Mouse (Mus musculus) lung, postnatal 0 days (tissue): ENCODE results near the gene Shc1. TPM values are rescaled to one million over a fixed set of nuclear protein-coding genes. Genes with fewer than 3 reads are reported as not detected.

Source experiments
- ATAC-seq: fragments of 200-750 bp; cut with Nextera tagmentation; 2 replicates; pipeline ENCODE4 v1.8.0; 2017; ENCODE audit warnings: moderate library complexity
- DNase-seq: peaks from one replicate; pipeline ENCODE4 v3.0.0-alpha.2; 2016; ENCODE audit warnings: low spot score
- H3K27ac ChIP-seq: fragments of 300-500 bp; sonication (generic); 2 replicates; pipeline ENCODE4 v1.5.1; 2014; ENCODE audit warnings: antibody characterized with exemption, mild to moderate bottlenecking, low read length, mixed read lengths
- H3K27me3 ChIP-seq: fragments of 300-500 bp; sonication (generic); replicated peaks from 2 replicates; pipeline ENCODE4 v1.6.1; 2014; ENCODE audit warnings: low read length, mixed read lengths; ENCODE audit not compliant: insufficient read depth
- H3K36me3 ChIP-seq: fragments of 300-500 bp; sonication (generic); 2 replicates; pipeline ENCODE4 v1.6.1; 2014; ENCODE audit warnings: low read length, mixed read lengths; ENCODE audit not compliant: insufficient read depth
- H3K4me1 ChIP-seq: fragments of 300-500 bp; sonication (generic); 2 replicates; pipeline ENCODE4 v1.6.1; 2014; ENCODE audit warnings: antibody characterized with exemption, low read depth, low read length, mixed read lengths; ENCODE audit not compliant: insufficient read depth
- H3K4me2 ChIP-seq: fragments of 300-500 bp; sonication (generic); replicated peaks from 2 replicates; pipeline ENCODE4 v1.6.1; 2014; ENCODE audit warnings: low read depth, mild to moderate bottlenecking, low read length, moderate library complexity, mixed read lengths
- H3K4me3 ChIP-seq: fragments of 300-500 bp; sonication (generic); 2 replicates; pipeline ENCODE4 v1.5.1; 2014; ENCODE audit warnings: low read depth, low read length
- H3K9ac ChIP-seq: fragments of 300-500 bp; sonication (generic); replicated peaks from 2 replicates; pipeline ENCODE4 v1.6.1; 2014; ENCODE audit warnings: low read depth, mild to moderate bottlenecking
- H3K9me3 ChIP-seq: fragments of 300-500 bp; sonication (generic); 2 replicates; pipeline ENCODE4 v1.6.1; 2016; ENCODE audit warnings: low read length, mixed read lengths
- CTCF ChIP-seq: IDR thresholded peaks from 2 replicates; pipeline ENCODE4 v1.5.1; 2016; ENCODE audit warnings: antibody characterized with exemption, mild to moderate bottlenecking
- EP300 ChIP-seq: IDR thresholded peaks from 2 replicates; pipeline ENCODE4 v1.6.1; 2016; ENCODE audit warnings: antibody characterized with exemption, mild to moderate bottlenecking, control low read depth
- WGBS: fragments of 180-500 bp; shearing (Covaris S2); extraction: QIAGEN DNeasy Blood & Tissue Kit; methylation state at CpG from one replicate; pipeline ENCODE4 v1.1.7; 2014; 5-methylcytosine and 5-hydroxymethylcytosine counted together
- polyA plus RNA-seq: library from polyadenylated mRNA; unstranded; fragments of >200 nt; fragmentation: Nextera tagmentation; extraction: Ambion mirVana; gene quantifications from 2 replicates; pipeline ENCODE4 v1.2.1, GENCODE M21; 2015

The Shc1 gene
- polyA plus RNA-seq, 1 experiment from 2014 or later: 55.7 TPM

DNA sequence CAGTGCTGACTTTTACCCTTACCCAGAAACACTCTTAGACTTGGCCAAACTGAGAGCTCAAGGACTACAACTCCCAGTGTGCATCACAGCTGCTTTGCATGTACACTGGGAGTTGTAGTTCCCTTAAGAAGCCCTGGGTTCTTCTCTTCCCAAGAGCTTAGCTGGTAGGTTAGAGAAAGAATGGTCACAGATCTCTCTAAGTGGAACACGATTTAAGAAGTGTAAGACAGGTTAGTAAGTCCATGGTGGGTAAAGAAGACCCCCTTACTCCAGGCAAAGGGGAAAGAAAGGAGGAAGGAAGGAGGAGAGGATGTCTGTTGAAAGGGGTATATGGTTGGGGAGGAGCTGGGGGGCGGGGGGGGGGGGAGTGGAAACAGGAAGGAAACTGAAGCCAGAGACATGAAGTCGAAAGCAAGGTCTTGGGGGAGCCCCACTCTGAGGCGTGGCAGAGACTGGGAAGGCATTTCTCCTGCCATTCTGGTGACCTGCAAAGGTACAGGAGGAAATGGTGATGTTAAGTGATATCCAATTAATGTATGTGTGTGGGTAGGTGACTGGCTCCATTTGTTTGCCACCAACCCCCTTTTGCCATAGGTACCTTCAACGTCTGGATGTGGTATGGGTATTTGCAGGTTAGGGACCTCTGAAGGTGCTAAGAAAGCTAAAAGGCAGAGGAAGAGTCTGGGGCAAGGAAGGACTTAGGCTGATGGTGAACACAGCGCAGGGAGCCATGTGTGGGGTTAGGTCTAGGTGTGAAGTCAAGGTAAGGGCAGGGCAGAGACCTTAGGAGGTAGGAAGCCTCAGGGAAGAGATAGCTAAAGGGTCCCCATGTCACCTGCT, 29.1 kb upstream of the Shc1 start:
- Histone ChIP-seq H3K9me3 (no peaks in the 10 kb centered on the region), H3K9ac (no peak overlapping the region), H3K27ac (no peak overlapping the region; the same call in 1 of the 2 replicates), H3K4me1 (peaks cover 18% of the 10 kb centered on the region), H3K27me3 (no peaks in the 10 kb centered on the region), H3K4me2 (no peak overlapping the region), H3K4me3 (no peak overlapping the region), H3K36me3 (no peaks in the 10 kb centered on the region)
- no peak for ATAC-seq
- WGBS: 53% methylated on average over 6 of the region's 6 CpGs
- DNase-seq: peak; percentile 73
- TF ChIP-seq EP300 (no peak), CTCF (no peak)

DNA sequence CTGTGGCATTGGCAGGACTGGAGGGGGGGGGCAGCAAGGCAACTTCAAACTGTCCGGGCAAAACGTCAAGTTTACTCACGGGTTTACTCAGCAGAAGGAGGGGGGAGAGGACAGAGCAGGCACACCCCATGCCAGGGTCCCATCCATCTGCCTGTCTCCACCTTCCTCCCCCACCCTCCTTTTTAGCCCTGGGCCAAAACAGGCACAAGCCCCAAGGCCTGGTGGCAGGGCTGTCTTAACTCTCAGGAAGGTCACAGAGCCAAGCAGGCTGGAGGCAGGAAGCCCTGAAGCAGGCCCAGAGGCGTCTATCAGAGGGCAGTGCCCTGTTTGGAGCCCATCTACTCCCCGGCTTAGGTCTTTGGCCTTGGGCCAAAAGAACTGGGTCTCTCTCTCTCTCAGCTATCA, 28.1 kb upstream of the Shc1 start:
- H3K27ac ChIP-seq: peak overlapping the region; percentile 97; the same call in 1 of the 2 replicates
- H3K4me3 ChIP-seq: no peak overlapping the region
- H3K27me3 ChIP-seq: no peaks in the 10 kb centered on the region
- peak; percentile 55 for DNase-seq
- H3K9me3 ChIP-seq: no peaks in the 10 kb centered on the region
- WGBS: 18% methylated on average over 5 of the region's 5 CpGs
- ATAC-seq: no peak
- peaks cover 19% of the 10 kb centered on the region for H3K4me1 ChIP-seq
- H3K4me2 ChIP-seq: peak overlapping the region; percentile 99
- no peaks in the 10 kb centered on the region for H3K36me3 ChIP-seq
- TF ChIP-seq CTCF (no peak), EP300 (no peak)
- H3K9ac ChIP-seq: 0 out of 2 replicates have a peak overlapping the region, but pooled peaks have one; percentile 8

DNA sequence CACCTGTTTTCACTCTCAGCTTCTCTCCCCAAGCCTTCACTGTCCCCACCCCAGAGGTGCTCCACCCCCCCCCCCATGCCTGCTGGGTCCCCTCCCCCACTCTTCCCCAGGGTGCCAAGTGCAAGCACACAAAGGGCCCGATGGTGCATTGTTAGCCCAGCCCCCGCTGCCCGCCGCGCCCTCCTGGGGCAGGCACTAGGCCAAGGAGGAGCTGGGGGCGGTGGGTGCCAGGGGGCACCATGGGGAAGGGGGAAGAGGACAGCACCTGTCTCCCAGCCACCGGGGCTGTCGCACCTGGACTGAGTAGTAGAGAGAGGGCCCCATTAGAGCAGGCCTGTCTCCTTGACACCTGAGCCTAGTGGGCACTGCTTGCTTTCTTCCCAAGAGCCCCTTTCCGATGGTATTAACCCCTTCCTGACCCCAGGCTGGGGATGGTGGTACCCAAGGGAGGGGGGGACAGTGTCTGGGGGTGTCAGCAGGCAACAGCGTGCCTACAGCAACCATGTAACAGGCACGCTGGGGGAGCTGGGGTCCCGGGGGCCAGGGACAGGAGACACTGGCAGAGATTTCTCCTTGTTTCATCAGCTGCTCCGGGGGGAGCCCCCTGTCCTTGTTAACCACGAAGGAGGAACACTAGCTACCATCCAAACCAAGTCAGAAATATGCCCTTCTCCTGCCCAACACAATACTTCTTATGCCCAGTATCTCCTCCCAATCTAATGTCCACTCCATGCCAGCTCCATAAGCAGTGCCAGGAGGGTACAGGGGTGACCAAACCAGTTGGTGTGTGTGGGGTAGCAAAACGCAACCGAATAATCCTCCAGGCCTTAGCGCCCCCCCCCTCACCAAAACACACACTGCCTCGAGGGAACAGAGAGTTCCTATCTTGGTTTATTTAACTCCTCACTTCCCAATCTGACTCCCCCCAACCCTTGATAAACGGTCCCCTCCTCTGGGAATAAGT, 27.3 kb upstream of the Shc1 start:
- Histone ChIP-seq H3K4me1 (peaks cover 24% of the 10 kb centered on the region), H3K9ac (peak overlapping the region; percentile 77), H3K4me2 (peak overlapping the region; percentile 99), H3K4me3 (peak overlapping the region; percentile 78), H3K36me3 (no peaks in the 10 kb centered on the region), H3K27me3 (no peaks in the 10 kb centered on the region), H3K9me3 (no peaks in the 10 kb centered on the region), H3K27ac (peak overlapping the region; percentile 97)
- TF ChIP-seq CTCF: no peak
- TF ChIP-seq EP300: no peak
- no peak for ATAC-seq
- DNase-seq: peak; percentile 32
- 13% methylated on average over 19 of the region's 19 CpGs for WGBS

DNA sequence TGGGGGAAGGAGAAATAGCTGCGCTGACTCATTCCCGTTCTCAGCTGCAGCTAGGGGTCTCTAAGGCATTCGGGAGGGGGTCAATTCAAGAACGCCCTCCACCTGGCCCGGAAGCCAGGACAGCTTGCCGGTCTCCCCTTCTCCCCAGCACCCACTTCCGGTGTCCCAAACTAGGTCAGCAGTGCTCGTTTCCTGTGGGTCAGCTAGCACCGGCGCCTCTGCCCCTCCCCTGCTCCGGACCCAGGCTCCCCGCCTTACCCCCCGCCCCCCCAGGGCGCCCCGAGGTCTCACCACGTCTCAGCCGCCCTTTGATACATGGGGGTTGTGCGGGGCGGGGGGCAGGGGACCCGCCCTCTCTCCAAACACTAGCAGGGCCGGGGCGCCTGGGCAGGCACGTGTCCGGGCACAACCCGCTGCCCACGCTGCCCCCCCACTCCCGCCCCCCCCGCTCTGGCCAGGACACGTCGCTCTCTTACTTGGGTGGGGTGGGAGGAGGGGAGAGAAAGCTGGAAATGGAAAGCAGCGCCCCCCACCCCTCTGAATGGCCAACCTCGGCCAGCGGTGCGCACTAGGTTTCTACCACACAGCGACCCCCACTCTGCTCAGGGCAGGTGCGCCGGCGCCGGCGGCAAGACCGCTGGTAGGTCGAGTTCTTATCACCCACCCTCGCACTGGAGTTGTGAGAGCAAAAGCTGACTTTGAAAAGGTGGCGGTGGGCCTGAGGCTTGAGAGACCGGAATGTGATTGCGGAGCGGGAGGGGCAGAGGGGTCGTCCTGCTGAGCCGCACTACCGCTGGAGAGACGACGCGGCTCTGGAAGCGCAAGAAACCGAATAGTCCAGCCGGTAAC, 26.4 kb upstream of the Shc1 start:
- Histone ChIP-seq H3K9ac (peak overlapping the region; percentile 77), H3K9me3 (no peaks in the 10 kb centered on the region), H3K36me3 (no peaks in the 10 kb centered on the region), H3K27me3 (no peaks in the 10 kb centered on the region), H3K4me1 (peaks cover 20% of the 10 kb centered on the region), H3K4me2 (peak overlapping the region; percentile 99), H3K27ac (peak overlapping the region; percentile 97), H3K4me3 (peak overlapping the region; percentile 78)
- TF ChIP-seq CTCF (peak; percentile 7; the same call in 1 of the 2 replicates), EP300 (no peak)
- ATAC-seq (peak; percentile 3; the same call in 1 of the 2 replicates), DNase-seq (peak; percentile 83)
- WGBS: 3% methylated on average over 30 of the region's 56 CpGs

DNA sequence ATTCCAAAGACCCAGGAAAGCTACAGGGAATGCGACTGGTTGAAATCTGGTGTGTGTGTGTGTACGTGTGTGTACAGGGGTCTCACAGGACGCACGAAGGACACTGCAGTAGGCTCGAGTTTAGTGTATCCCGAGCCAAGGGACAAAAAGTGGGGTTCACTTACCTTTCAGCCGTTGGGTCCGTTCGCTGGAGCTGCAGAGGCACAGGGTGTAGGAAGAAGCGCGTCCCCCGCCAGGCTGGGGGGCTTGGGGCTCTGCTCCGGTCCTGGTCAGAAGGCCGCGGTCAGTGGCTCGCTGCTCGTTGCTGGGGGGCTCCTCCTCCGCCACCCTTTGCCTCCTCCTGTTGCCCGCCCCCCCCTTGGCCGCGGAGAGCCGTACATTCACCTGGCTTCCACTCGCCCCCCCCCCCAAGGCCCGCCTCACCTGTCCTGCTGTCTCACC, 25.4 kb upstream of the Shc1 start:
- H3K9me3 ChIP-seq: no peaks in the 10 kb centered on the region
- H3K4me2 ChIP-seq: peak overlapping the region; percentile 99
- under 1% methylated on average over 17 of the region's 24 CpGs for WGBS
- DNase-seq (no peak), ATAC-seq (no peak)
- peak overlapping the region; percentile 78 for H3K4me3 ChIP-seq
- no peaks in the 10 kb centered on the region for H3K27me3 ChIP-seq
- H3K27ac ChIP-seq: peak overlapping the region; percentile 97
- peaks cover 16% of the 10 kb centered on the region for H3K4me1 ChIP-seq
- no peaks in the 10 kb centered on the region for H3K36me3 ChIP-seq
- TF ChIP-seq EP300 (no peak), CTCF (no peak)
- peak overlapping the region; percentile 77 for H3K9ac ChIP-seq
